Mouse (Mus musculus) lung, adult 2 months (tissue): ENCODE results near the gene Rfx7.

Experiments
- CTCF ChIP-seq: fragments of 200-500 bp; IDR thresholded peaks from 2 replicates; pipeline ENCODE4 v1.5.1; 2011; ENCODE audit warnings: mild to moderate bottlenecking, low read length, control low read depth; ENCODE audit not compliant: insufficient read depth
- POLR2A ChIP-seq: fragments of 200-500 bp; IDR thresholded peaks from 2 replicates; pipeline ENCODE4 v1.6.1; 2011; ENCODE audit warnings: low read depth, mild to moderate bottlenecking, control low read depth, low read length, borderline replicate concordance; ENCODE audit errors: extremely low read depth

- TF ChIP-seq POLR2A (no peak), CTCF (peak; percentile 94)
Measured at GRCm38 (mm10) chr9:72672361-72672760, 140.3 kb downstream of the Rfx7 start.
